Mouse (Mus musculus): ENCODE data around the gene Kcnip2. TPM values are rescaled to one million over a fixed set of nuclear protein-coding genes. Genes with fewer than 3 reads are reported as not detected.

Kcnip2 gene
- total RNA-seq (2021), result under 1 TPM in 1 of 2 experiments, not detected in 1; 0.29 TPM
- long read RNA-seq, experiment 1, partial matches to known transcripts, result 0 of 1 reads
- long read RNA-seq, experiment 1, other reads (novel, unspliced or antisense), result 1 of 1 reads
- long read RNA-seq, experiment 2, result 0 reads

- DNase-seq, result no peak
Measured at GRCm38 (mm10) chr19:45815831-45816405, at the start of gene Kcnip2. Gene Kcnip2 (minus strand): TSS chr19:45816061.

- DNase-seq, result no peak
Measured at GRCm38 (mm10) chr19:45855284-45855920, 39.5 kb upstream of the Kcnip2 start.

GRCm38 (mm10) chr19:45854521-45854920, 38.7 kb upstream of the Kcnip2 start:
- peak; percentile 9 for DNase-seq

DNA sequence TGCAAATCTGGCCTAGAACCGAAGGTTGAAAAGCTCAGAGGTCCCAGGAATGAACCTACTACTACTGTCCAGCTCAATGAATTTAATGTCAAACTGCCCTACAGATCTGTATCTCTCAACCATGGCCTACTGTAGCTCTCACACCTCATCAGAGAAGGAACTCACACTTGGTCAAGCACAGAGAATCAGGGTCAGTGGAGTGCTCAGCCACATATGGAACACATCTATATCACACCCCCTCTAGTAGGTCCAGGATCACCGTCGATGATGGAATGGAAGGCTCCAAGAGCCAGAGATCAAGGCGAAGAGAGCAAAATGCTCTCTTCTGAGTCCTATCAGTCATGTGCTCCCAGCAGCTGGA, 31.9 kb upstream of the Kcnip2 start:
- no peak for DNase-seq

- DNase-seq, result no peak
Measured at GRCm38 (mm10) chr19:45847016-45847732, 31.3 kb upstream of the Kcnip2 start.

DNA sequence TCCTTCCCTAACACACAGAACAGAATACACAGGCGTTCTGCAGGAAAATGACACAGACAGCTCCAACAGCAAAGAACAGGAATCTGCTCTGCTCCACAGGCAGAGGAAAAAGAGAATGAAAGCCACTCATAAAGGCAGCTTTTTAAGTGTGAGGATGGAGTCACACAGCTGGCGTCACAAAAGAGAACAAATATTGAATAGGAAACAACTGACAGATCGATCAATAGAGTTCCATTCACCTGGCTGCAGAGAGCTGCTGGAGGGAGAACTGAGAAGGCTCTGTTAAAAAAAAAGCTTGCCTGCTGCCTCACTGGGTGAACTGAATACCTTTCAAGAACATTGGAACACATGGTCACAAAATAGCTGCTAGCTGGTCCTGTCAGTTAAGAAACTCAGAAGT, 28.3 kb upstream of the Kcnip2 start:
- DNase-seq, result no peak

- no peak for DNase-seq
Measured at GRCm38 (mm10) chr19:45843424-45843823, 27.6 kb upstream of the Kcnip2 start.

DNA sequence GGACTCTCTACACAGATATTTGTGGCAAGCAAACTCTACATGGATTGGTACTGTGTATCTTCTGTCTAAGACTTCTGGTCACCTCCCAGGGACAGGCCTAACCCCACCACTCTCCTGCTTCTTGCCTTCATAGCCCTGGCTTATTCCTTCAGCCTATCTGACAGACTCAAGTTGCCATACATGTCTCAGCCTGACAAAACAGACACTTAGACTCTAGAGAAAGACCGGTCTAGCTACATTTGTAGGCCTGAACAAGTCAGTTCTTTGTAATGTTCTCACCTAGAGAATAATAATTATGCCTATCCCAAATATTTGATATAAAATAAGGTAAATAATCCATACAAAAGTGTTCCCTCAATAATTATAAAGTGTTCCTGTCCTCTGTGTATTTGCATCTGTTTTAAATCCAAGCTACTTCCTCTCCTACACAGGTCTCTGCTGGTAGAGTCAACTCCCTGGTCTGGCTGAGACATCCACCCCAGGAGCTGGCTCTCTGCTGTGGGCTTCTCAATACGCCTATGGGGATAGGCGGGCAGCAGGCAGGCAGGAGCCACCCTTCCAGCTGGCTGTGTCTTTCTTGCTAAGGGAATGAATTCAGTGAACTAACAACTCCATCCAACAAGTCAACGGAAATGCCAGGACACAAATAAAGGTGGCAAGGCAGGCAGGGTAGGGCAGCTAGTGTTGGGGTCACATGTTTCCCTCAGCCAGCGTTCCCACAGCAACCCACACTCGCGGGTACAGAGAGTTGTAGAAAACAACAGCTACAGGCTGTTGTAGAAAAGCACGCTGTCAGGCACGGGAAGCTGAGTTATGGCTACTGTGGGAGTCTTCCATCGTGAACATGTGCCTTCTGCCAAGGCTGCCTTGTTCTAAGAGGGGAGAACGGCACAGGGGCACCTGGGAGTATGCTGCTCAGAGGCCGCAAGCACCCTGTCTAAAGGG, 21.5 kb upstream of the Kcnip2 start:
- DNase-seq, result no peak

DNA sequence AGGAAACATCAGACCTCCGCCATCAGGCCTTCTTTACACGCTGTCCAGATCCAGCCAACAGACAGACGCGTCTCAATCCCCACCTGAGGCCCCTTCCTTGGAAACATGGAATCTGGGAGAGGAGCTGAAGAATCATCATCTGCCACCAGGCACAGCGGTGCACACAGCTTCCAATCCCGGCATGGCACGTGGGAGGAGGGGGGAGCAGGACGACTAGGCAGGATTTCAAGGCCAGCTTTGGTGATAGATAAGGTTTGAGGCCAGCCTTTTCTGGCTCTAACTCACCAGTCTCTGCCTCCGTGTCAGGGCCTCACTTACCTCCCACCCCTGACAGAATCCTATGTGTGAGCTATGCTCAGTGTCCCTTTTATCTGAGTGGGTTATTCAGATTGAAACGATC, 19.6 kb upstream of the Kcnip2 start:
- DNase-seq, result no peak

DNA sequence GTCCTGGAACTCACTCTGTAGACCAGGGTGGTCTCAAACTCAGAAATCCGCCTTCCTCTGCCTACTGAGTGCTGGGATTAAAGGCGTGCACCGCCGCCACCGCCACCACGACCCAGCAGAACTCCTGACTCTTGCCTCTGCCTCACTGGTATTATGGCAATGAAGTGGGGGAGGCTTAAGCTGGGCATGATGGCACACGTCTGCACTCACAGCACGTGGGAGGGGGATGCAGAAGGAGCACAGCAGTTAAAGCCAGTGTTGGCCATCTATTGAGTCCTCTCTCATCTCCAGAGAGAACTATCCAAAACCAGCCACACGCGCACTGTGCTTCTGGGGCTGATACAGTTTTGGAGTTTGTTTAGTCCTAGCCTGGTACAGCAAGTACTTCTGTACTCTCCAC, 17.8 kb upstream of the Kcnip2 start:
- DNase-seq, result no peak

GRCm38 (mm10) chr19:45830679-45831078, 14.8 kb upstream of the Kcnip2 start:
- DNase-seq, result no peak

- DNase-seq, result no peak
Measured at GRCm38 (mm10) chr19:45827736-45828135, 11.9 kb upstream of the Kcnip2 start.

- no peak for DNase-seq
Measured at GRCm38 (mm10) chr19:45827125-45827524, 11.3 kb upstream of the Kcnip2 start.

DNA sequence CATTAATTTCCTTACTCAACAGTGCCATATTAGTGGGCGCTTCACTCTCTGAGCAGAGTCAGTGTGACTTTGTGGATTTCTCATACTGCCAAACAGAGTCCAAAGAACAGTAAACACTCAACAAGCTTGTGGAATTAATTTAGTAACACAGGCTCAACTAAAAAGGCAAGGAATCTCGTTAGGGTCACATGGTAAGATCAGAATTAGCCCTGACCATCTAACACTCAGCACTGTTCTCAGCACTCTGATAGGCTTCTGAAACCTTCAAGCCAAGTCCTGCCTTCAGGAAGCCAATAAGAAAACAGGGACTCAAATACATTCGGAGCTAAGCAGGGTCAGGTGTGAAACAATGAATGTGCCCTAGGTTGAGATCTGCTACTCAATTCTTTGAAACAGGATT, 10.3 kb upstream of the Kcnip2 start:
- no peak for DNase-seq

- no peak for DNase-seq
Measured at GRCm38 (mm10) chr19:45821832-45822231, 6.0 kb upstream of the Kcnip2 start.

DNA sequence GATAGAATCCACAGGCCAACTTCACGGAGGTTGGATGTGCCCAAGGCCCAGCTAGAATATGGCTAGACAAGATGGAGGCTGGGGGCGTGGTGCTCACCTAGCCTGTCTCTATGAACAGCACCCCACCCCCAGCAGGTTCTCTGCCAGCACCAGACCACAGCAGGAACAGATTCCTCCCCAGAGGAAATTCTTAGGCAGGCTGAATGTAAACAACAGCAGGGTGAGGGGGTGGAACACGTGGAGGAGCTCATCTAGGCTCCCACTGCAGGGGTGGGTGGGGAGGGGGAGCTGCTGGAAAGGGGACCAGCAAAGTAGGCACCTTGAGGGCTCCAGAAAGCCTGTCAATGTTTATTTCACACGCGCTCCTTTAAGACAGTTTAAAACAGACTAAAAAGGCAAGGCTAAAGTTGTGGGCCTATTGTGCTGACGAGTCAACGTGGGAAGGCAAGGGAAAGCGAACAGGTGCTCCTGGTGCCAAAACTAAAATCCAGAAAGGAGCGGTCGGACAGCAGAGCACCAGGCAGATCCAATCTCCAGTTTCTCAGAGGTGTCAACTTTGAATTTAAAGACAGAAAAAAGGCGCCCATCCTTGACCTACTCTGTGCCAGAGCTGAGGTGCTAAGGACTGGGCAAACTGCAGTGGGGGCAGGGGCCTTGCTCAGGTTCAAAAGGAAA, 2.1 kb upstream of the Kcnip2 start:
- DNase-seq, result no peak

DNA sequence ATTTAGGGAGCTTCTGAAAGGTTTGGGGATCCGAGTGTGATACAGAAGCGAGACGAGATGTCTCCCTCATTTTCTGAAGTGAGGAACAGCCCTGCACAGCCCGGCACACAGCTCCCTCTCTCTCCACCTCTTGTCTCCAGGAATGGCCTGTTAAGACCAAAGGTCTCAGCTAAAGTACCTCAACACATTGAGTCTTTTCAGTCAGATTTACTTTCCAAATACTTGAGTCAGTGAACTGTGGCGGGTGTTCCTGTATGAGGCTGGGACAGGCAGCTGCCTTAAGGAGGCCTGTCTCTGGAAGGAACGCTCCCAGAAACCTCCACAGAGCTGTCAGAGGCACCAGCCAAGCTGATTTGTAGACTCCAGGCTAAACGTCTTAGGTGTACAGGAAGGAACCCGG, 866 bp upstream of the Kcnip2 start:
- DNase-seq, result no peak

GRCm38 (mm10) chr19:45815170-45815569, 691 bp downstream of the Kcnip2 start:
- no peak for DNase-seq

DNA sequence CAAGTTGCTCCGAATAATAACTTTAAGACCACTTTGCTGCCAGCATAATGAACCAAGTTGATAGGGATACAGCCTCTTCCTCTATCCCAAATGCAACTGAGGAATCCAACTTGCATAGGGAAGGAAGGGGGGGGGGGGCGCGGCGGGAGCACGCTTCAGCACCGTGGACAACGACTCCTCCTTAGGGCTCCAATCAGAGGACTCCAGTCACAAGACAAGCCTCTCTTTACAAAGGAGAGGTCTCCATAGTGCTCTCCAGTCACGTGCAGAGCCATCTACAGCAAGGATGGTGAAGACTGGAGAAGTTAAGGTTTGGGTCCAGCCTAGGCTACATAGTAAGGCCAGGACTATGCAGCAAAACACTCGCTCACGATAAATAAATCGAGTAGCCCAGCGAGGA, 2.1 kb downstream of the Kcnip2 start:
- DNase-seq, result no peak

GRCm38 (mm10) chr19:45813263-45813662, 2.6 kb downstream of the Kcnip2 start:
- peak; percentile 52 for DNase-seq

DNA sequence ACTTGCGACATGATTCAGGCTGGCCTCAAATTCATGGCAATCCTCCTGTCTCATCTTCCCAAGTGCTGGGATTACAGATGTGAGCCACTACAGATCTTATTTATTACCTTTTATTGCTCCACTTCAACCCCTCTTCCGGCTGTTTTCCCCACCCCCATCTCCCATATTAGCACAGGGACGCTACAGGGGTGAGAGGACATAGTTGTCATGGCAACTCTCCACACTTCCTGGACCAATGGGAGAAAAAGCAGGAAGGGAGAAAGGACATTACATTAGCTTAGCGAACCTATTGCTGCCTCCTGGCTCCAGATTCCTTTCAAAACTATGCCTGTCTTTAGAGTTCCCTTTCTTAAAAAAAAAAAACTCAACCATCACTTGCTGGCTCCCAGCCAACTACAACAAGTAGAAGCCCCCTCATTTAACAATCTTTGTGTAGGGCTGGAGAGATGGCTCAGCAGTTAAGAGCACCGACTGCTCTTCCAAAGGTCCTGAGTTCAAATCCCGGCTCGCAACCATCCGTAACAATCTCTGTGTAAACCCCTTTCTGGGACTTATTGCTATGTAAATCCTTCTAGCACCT, 3.1 kb downstream of the Kcnip2 start:
- DNase-seq, result no peak

All from gastrocnemius, postnatal 25 days (tissue).